Mouse (Mus musculus): ENCODE measurements at regions not wholly inside any gene's neighbourhood (a gene's known extent, or its start where the extent isn't known, plus 50 kb on each side); places are given as distances from the start of the nearest gene placed in this dataset.

- no peak for ATAC-seq
- no peaks in the 10 kb centered on the region for H3K27me3 ChIP-seq (replicated peaks; ENCODE audit: control insufficient read depth, insufficient read depth, low read length)
- H3K4me2 ChIP-seq (ENCODE audit: low read length), result no peak overlapping the region
- H3K36me3 ChIP-seq (ENCODE audit: control insufficient read depth, insufficient read depth, low read length), result no peaks in the 10 kb centered on the region
- H3K9ac ChIP-seq (ENCODE audit: low read depth, low read length), result no peak overlapping the region
- H3K4me1 ChIP-seq (ENCODE audit: control insufficient read depth, insufficient read depth, low read depth, low read length), result no peaks in the 10 kb centered on the region
- WGBS, result 97% methylated on average over 2 of the region's 2 CpGs
- H3K27ac ChIP-seq (ENCODE audit: low read depth, low read length), result no peak overlapping the region
- H3K9me3 ChIP-seq (ENCODE audit: control insufficient read depth, low read length), result no peaks in the 10 kb centered on the region
- no peak overlapping the region for H3K4me3 ChIP-seq (ENCODE audit: low read length)
Observed at GRCm38 (mm10) chr4:106250048-106250447, 66.0 kb upstream of the Usp24 start.

GRCm38 (mm10) chr4:106251430-106251829 is 64.6 kb upstream of the Usp24 start:
- Histone ChIP-seq H3K27ac (ENCODE audit: low read depth, low read length) (no peak overlapping the region), H3K9ac (ENCODE audit: low read depth, low read length) (no peak overlapping the region), H3K4me2 (ENCODE audit: low read length) (no peak overlapping the region), H3K4me1 (ENCODE audit: control insufficient read depth, insufficient read depth, low read depth, low read length) (peaks cover 2% of the 10 kb centered on the region), H3K36me3 (ENCODE audit: control insufficient read depth, insufficient read depth, low read length) (no peaks in the 10 kb centered on the region), H3K27me3 (replicated peaks; ENCODE audit: control insufficient read depth, insufficient read depth, low read length) (no peaks in the 10 kb centered on the region), H3K9me3 (ENCODE audit: control insufficient read depth, low read length) (no peaks in the 10 kb centered on the region), H3K4me3 (ENCODE audit: low read length) (no peak overlapping the region)
- no peak for ATAC-seq
- 95% methylated on average over 1 of the region's 1 CpGs for WGBS

- no peak overlapping the region for H3K27ac ChIP-seq (ENCODE audit: low read depth, low read length)
- no peak for ATAC-seq
- H3K9ac ChIP-seq (ENCODE audit: low read depth, low read length), result no peak overlapping the region
- no peaks in the 10 kb centered on the region for H3K36me3 ChIP-seq (ENCODE audit: control insufficient read depth, insufficient read depth, low read length)
- WGBS, result 95% methylated on average over 6 of the region's 6 CpGs
- no peaks in the 10 kb centered on the region for H3K9me3 ChIP-seq (ENCODE audit: control insufficient read depth, low read length)
- no peaks in the 10 kb centered on the region for H3K27me3 ChIP-seq (replicated peaks; ENCODE audit: control insufficient read depth, insufficient read depth, low read length)
- H3K4me3 ChIP-seq (ENCODE audit: low read length), result no peak overlapping the region
- no peak overlapping the region for H3K4me2 ChIP-seq (ENCODE audit: low read length)
- H3K4me1 ChIP-seq (ENCODE audit: control insufficient read depth, insufficient read depth, low read depth, low read length), result peaks cover 5% of the 10 kb centered on the region
Observed at GRCm38 (mm10) chr4:106252946-106253345, 63.1 kb upstream of the Usp24 start.

GRCm38 (mm10) chr4:106254761-106255475 is 61.1 kb upstream of the Usp24 start:
- Histone ChIP-seq H3K4me1 (ENCODE audit: control insufficient read depth, insufficient read depth, low read depth, low read length) (peaks cover 5% of the 10 kb centered on the region), H3K27me3 (replicated peaks; ENCODE audit: control insufficient read depth, insufficient read depth, low read length) (no peaks in the 10 kb centered on the region), H3K27ac (ENCODE audit: low read depth, low read length) (no peak overlapping the region), H3K36me3 (ENCODE audit: control insufficient read depth, insufficient read depth, low read length) (no peaks in the 10 kb centered on the region), H3K4me3 (ENCODE audit: low read length) (no peak overlapping the region), H3K4me2 (ENCODE audit: low read length) (no peak overlapping the region), H3K9me3 (ENCODE audit: control insufficient read depth, low read length) (no peaks in the 10 kb centered on the region), H3K9ac (ENCODE audit: low read depth, low read length) (no peak overlapping the region)
- 79% methylated on average over 3 of the region's 3 CpGs for WGBS
- no peak for ATAC-seq

- peak; percentile 90; the same call in 1 of the 2 replicates for ATAC-seq
- H3K4me3 ChIP-seq (ENCODE audit: low read length), result no peak overlapping the region
- no peaks in the 10 kb centered on the region for H3K27me3 ChIP-seq (replicated peaks; ENCODE audit: control insufficient read depth, insufficient read depth, low read length)
- peak overlapping the region; percentile 37; the same call in 1 of the 2 replicates for H3K27ac ChIP-seq (ENCODE audit: low read depth, low read length)
- H3K9ac ChIP-seq (ENCODE audit: low read depth, low read length), result no peak overlapping the region
- H3K36me3 ChIP-seq (ENCODE audit: control insufficient read depth, insufficient read depth, low read length), result no peaks in the 10 kb centered on the region
- no peaks in the 10 kb centered on the region for H3K9me3 ChIP-seq (ENCODE audit: control insufficient read depth, low read length)
- peaks cover 5% of the 10 kb centered on the region for H3K4me1 ChIP-seq (ENCODE audit: control insufficient read depth, insufficient read depth, low read depth, low read length)
- H3K4me2 ChIP-seq (ENCODE audit: low read length), result no peak overlapping the region
Observed at GRCm38 (mm10) chr4:106255959-106256609, 59.9 kb upstream of the Usp24 start.

GRCm38 (mm10) chr4:106261404-106261803 is 54.6 kb upstream of the Usp24 start:
- Histone ChIP-seq H3K4me3 (ENCODE audit: low read length) (no peak overlapping the region), H3K4me2 (ENCODE audit: low read length) (no peak overlapping the region), H3K27me3 (replicated peaks; ENCODE audit: control insufficient read depth, insufficient read depth, low read length) (no peaks in the 10 kb centered on the region), H3K27ac (ENCODE audit: low read depth, low read length) (no peak overlapping the region), H3K4me1 (ENCODE audit: control insufficient read depth, insufficient read depth, low read depth, low read length) (peaks cover 9% of the 10 kb centered on the region), H3K36me3 (ENCODE audit: control insufficient read depth, insufficient read depth, low read length) (no peaks in the 10 kb centered on the region), H3K9ac (ENCODE audit: low read depth, low read length) (no peak overlapping the region), H3K9me3 (ENCODE audit: control insufficient read depth, low read length) (no peaks in the 10 kb centered on the region)
- 84% methylated on average over 3 of the region's 3 CpGs for WGBS
- ATAC-seq, result no peak

- WGBS, result 65% methylated on average over 3 of the region's 3 CpGs
Observed at GRCm38 (mm10) chr4:106261901-106262560, 54.0 kb upstream of the Usp24 start.

GRCm38 (mm10) chr4:106262751-106263725 is 53.0 kb upstream of the Usp24 start:
- Histone ChIP-seq H3K27ac (ENCODE audit: low read depth, low read length) (no peak overlapping the region; the same call in 1 of the 2 replicates), H3K4me2 (ENCODE audit: low read length) (no peak overlapping the region), H3K4me3 (ENCODE audit: low read length) (no peak overlapping the region), H3K36me3 (ENCODE audit: control insufficient read depth, insufficient read depth, low read length) (no peaks in the 10 kb centered on the region), H3K9ac (ENCODE audit: low read depth, low read length) (no peak overlapping the region), H3K27me3 (replicated peaks; ENCODE audit: control insufficient read depth, insufficient read depth, low read length) (no peaks in the 10 kb centered on the region), H3K4me1 (ENCODE audit: control insufficient read depth, insufficient read depth, low read depth, low read length) (peaks cover 5% of the 10 kb centered on the region), H3K9me3 (ENCODE audit: control insufficient read depth, low read length) (no peaks in the 10 kb centered on the region)
- WGBS, result 76% methylated on average over 9 of the region's 9 CpGs
- peak; percentile 40; the same call in 1 of the 2 replicates for ATAC-seq

More at GRCm38 (mm10) chr4:106261901-106262560, 54.0 kb upstream of the Usp24 start:
- no peak for ATAC-seq
- peaks cover 5% of the 10 kb centered on the region for H3K4me1 ChIP-seq (ENCODE audit: control insufficient read depth, insufficient read depth, low read depth, low read length)
- no peaks in the 10 kb centered on the region for H3K36me3 ChIP-seq (ENCODE audit: control insufficient read depth, insufficient read depth, low read length)
- no peak overlapping the region for H3K9ac ChIP-seq (ENCODE audit: low read depth, low read length)
- no peaks in the 10 kb centered on the region for H3K27me3 ChIP-seq (replicated peaks; ENCODE audit: control insufficient read depth, insufficient read depth, low read length)
- H3K9me3 ChIP-seq (ENCODE audit: control insufficient read depth, low read length), result no peaks in the 10 kb centered on the region
- no peak overlapping the region for H3K4me2 ChIP-seq (ENCODE audit: low read length)
- no peak overlapping the region for H3K4me3 ChIP-seq (ENCODE audit: low read length)
- H3K27ac ChIP-seq (ENCODE audit: low read depth, low read length), result 0 out of 2 replicates have a peak overlapping the region, but pooled peaks have one; percentile 34
